Mouse (Mus musculus): ENCODE measurements around the gene Gm2030.
"Not testable (repeated sequence)": the region's sequence is repeated elsewhere in the genome, so short reads cannot be mapped to it uniquely, and the experiment has no call there.

The Gm2030 gene

GRCm38 (mm10) chrX:26309944-26310343 is at the start of gene Gm2030:
Gm2030 (minus strand) TSS chrX:26310044.
- not testable (repeated sequence) for DNase-seq (ENCODE audit: inconsistent ontology term)

Data from Muller cell, postnatal 12 days (primary cell).